Mouse (Mus musculus): ENCODE measurements around the gene Nkx1-2. TPM values are rescaled to one million over a fixed set of nuclear protein-coding genes. Genes with fewer than 3 reads are reported as not detected.
A peak's percentile ranks its signal among the peaks of the same experiment; 100 is the strongest.

Nkx1-2 gene
- not detected in 2 replicates for total RNA-seq (2014; fragmentation: Nextera tagmentation)
- not detected in 2 replicates for total RNA-seq (2017)

DNA sequence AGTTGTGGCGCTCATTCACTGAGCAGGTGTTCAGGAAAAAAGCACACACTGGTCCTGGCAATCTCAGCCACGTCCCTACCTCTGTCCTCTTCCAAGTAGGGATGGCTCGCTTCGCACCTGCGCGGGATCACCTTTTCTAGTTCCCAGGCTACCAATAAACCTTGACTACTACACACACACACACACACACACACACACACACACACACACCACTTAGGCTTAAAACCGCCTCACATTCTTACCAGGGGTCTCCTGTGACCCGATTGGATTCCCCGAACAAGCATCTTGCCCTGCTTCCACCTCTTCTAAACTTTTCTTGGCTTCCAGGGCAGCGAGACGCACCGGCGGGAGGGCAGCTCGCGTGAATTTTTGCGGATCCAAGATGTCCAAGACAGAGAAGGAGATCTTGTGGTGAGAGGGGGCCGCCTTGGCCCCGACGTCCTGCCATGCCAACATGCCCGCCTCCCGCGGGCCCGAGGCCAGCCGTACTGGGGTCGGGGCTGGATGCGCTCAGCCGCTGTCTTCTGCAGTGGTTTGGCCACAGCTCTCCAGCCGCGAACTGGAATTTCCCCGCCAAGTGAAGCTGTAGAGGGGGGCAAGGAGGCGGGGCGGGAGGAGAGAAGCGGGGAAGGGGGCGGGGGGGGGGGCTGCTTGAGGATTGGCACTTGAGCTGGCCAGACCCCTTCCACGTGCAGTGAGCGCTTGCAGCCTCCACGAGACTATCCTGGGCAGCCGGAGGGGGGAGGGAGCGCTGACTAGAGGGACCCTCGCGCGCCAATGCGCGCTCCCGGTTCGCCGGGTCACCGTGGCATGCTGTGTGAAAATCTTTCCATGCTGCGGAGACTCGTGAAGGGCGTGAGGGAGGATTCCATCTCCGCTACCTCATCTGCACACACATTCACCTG lies at the start of gene Nkx1-2:
Gene Nkx1-2 (minus strand): TSS at position 567 of the 905 bp plus-strand sequence.
- peak; percentile 31; the same call in 1 of the 2 replicates for ATAC-seq (replicated peaks; ENCODE audit: poor library complexity, severe bottlenecking)

DNA sequence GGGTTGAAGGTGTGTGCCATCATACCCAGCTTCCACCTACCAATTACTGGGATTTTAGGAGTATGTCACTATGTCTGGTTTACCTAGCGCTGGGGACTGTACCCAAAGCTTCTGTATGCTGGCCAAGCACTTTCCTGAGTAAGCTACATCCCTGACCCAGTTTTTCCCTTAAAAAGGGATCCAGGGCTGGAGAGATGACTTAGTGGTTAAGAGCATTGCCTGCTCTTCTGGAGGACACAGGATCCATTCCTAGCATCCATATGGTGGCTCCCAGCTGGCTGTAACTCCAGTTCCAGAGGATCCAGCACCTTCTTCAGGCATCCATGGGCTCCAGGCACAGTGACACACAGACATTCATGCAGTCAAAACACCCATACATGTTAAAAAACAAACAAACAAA lies 47.1 kb upstream of the Nkx1-2 start:
- ATAC-seq (replicated peaks; ENCODE audit: poor library complexity, severe bottlenecking) = no peak

DNA sequence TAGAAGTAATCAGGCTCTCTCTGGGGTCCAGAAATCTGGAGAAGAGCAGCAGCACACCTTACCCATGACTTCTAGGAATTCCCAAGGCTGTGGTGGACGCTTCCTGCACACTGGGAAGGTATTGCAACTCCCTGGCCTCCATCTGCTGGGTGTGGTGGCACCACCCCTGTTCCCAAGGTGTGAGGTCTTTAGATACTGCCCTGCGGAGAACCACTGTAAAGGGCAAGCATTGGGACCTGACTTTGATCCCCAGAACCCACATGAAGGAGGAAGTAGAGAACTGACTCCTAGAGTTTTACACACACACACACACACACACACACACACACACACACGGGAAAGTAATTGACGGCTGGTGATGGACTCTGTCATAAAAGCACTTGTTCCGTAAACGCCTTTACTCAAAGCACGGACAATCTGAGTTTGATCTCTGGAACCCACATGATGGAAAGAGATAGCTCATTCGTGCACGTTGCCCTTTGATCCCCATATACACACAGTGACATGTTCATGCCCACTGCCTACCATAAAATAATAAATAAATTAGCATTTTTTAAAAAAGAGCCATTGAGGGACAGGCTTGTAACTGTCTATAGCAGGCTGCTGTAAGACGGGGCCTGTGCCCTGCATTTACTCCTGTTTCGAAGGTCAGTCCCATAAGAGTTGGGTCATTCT lies 45.3 kb upstream of the Nkx1-2 start:
- no peak for ATAC-seq (replicated peaks; ENCODE audit: poor library complexity, severe bottlenecking)

DNA sequence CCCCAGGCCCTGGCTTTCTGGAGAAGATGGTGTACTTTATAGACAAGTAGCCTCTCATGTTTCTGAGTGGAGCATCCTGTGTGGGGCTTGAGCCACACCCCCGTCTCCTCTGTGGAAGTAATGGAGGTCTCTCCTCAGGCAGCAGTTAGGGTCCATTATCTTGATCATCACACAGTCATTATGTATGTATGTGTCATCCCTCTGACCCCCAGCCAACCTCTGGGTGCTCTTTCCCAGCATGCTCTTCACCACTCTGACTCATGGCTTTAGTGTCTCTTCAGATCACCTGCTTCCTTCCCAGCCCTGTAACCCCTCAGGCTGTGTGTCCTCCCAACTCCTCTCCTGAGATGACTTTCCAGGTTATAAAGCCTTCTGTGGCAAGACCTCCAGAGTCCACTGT lies 42.2 kb upstream of the Nkx1-2 start:
- ATAC-seq (replicated peaks; ENCODE audit: poor library complexity, severe bottlenecking) = no peak

DNA sequence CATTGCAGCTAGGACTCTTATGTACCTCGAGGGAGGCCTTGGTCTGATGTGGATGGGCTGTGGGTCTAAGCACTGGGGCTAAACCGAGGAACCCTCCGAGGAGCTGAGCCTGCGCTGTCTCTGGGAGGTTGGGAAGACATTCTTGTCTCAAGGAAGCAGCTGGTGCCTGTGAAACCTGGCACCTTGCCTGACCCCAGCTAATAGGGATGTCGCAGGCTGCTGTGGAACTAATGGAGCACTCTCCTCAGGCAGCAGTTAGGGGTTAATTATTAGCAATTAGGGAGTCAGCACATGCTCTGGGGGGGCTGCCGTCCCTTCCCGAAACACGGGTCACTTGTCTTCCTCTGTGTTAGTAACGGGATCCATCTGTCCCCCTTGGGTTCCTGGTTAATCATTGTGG lies 41.5 kb upstream of the Nkx1-2 start:
- no peak for ATAC-seq (replicated peaks; ENCODE audit: poor library complexity, severe bottlenecking)

DNA sequence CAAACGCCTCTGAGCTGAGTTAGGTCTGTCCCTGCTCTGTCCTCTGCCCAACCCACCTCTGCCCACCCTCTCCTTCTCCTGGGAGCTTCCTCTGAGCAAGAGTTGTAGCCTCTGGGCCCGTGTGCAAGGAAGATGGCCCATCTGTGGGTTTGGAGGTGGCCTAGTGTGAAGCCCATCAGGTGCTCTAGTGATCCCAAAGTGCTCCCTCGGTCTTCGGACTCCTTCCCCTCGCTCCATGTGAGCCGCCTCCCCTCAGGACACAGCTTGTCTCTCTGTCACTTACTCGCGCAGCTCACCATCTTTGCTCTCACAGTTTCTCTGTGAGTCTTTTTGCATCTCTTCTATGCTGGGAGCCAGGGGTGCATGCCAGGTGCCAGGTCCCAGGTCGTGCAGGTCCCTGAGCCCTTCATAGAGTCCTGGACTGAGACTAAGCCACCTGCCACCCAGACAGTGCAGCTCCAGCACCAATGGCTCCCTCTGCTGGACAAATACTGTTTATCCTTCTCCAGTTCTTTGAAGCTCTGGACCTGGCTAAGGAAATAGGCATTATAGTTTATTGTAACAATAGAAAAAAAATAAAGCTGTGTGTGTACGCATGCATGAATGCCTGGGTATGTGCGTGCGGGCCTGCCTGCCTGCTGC lies 39.1 kb upstream of the Nkx1-2 start:
- peak; percentile 74 for ATAC-seq (replicated peaks; ENCODE audit: poor library complexity, severe bottlenecking)

DNA sequence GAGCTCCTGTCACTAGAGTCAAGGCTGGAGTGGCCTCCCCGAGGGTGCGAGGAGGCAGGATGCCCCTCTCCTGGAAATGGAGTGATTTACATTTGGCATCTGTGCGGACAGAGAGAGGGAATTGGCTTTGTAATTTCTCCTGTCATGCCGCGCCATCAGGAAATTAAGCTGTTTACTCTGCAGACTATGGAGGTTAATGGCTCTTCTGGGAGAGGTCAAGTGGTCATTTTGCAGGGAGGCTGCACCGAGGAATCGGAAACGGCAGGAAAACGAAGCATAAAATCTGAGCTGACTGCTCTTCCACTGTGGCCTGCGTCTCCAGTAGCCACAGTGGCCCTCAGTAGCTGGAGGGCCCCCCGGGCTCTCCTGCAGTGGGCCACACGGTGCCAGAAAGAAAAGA lies 37.9 kb upstream of the Nkx1-2 start:
- no peak for ATAC-seq (replicated peaks; ENCODE audit: poor library complexity, severe bottlenecking)

DNA sequence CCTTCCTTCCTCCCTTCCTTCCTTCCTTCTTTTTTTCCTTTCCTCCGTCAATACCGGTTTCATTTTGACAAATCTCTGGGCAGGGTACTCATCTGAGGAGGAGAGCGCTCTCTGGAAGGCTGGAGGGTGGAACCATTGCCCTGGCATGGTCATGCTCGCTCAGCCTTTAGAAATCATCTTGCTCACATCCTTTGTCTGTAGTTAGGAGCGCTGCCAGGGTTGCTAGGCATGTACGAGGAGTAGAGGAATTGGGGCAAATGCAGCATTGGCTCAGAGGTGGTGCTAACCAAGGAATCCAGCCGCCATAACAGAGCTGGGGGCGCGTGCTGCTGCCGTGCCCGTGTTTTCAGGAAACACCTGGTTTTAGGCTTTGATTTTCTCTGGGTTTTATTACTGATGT lies 31.9 kb upstream of the Nkx1-2 start:
- ATAC-seq (replicated peaks; ENCODE audit: poor library complexity, severe bottlenecking) = no peak

DNA sequence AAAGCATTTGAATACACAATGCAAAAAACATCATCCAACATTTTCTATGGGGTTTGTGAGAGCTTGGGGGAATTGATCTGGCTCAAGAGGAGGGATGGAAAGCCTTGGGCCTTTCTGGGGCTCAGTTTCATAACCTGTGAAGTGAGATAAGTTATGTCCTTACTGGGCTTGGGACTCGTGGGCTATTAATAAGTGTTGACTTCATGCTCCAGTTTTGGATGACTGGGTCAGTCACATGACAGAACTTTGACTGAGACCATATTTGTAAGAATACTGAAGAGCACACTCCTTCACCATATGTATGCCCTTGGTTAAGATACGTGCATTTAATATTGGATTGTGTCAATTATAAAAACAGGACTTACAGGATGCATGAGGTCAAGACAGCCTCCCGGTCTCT lies 28.0 kb upstream of the Nkx1-2 start:
- ATAC-seq (replicated peaks; ENCODE audit: poor library complexity, severe bottlenecking) = no peak

DNA sequence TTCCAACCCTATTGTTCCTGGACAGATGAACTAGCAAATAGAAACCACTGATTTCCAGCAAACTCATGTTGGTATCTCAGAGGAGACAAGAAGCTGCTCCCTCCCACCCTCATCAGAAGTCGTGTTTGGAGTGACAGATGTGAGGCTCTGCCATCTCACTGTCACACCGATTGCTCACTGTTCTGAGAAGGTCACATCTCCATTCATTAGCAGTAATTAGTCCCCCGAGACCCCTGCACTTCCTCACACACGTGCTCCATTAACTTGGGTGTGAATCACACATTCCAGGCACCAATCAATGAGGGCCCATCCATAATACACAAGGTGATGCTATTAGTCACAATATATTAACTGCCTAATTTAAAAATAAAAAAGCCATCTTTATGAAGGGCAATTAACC lies 26.7 kb upstream of the Nkx1-2 start:
- no peak for ATAC-seq (replicated peaks; ENCODE audit: poor library complexity, severe bottlenecking)

DNA sequence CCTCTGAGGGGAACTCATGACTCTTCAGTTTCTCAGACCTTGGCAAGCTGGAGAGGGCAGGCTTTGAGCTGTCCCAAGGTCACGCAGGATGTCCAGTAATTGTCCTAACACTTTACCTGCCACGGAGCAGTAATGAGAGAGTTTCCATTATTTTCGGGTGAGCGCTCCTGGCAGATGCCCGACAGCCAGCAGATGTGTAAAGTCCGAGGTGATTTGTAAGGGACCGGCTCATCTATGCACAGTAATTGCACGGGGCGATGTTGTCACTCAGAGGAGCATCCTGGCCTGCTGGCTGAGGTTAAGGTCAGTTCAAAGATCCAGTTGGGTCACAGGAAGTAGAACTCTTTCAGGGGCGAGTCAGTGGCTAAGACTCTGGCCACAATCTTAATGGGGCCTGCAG lies 24.7 kb upstream of the Nkx1-2 start:
- ATAC-seq (replicated peaks; ENCODE audit: poor library complexity, severe bottlenecking) = no peak

DNA sequence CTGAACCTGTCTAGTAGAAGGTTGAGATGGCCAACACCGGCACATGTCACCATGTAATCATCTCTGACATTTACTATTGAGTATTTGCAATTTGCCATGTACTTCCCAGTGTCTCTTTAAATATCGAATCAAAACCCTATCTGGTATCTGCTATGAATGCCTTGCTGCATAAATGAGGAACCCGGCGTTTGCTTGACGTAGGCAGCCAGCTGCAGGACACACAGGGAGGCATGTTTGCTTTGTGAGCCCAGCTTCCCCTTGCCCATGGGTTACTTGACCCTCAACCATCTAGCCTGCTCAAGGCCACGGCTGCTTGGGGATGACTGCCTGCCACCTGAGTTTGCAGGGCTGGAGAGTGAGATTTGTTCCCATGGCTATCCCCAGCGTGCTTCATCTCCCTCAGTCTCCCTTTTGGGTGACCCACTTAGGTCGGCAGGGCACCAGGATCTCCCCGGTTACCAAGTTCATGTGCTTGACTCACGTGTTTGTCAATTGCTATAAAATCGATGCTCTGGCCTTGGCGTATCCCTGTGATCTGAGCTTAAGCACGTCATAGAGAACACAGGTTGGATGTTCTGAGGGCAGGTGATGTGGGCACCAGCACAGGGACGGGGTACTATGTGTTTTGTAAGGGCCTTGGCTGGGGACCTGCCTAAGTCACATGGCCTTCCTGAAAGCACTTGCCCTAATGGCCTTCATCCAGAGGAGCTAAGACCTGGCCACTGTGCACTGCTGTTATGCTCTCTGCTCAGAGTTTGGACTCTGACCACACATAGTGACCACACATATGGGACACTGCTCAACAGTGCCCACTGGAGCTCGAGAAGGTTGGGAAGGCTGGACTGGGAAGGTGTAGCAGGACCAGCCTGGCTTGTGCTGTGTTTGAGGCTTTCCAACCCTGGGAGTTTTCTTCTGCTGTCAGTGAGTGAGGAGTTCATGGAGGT lies 20.8 kb upstream of the Nkx1-2 start:
- peak; percentile 68 for ATAC-seq (replicated peaks; ENCODE audit: poor library complexity, severe bottlenecking)

DNA sequence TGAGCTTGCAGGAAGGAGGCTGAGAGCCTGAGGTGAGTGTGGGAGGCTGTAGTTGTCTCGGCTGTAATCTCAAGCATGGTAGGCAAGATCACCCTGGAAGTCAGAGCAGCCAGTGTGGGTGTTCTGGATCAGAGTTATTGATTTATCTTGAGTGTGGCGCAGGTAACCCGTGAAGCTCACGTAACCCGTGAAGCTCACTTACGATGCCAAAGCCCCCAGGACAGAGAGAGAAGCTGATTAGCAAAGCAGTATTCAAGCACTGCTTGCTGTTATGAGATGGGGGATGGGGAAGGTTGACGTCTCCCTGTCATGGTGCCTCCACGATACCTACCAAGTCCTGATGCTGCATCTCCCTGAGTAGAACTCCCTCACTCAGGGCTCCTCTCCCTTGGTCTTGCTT lies 20.1 kb upstream of the Nkx1-2 start:
- no peak for ATAC-seq (replicated peaks; ENCODE audit: poor library complexity, severe bottlenecking)

DNA sequence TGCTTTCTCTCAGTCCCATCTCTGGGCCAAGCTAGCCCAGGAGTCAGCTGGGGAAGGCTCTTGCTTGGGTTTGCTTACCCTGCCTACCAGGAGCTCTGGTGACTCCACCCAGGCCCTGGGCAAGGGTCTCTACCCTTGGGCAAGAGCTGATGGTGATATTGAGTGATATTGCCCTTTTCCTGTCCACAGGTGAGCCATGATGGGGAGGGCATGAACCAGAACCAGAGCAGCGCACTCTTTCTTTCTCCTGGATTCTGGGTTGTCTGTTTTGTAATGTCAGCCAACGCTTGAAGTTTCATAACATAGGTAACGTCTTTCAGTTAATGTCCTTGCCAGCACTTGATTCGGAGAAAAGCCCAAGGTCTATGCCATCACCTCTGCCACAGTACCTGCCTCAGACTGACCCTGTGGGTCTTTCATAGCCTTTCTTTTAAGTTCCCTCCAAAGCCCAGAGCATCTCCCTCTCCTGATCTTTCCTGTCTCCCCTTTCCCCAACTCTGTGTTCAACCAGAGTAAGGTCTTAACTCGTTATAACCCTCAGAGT lies 17.7 kb upstream of the Nkx1-2 start:
- no peak for ATAC-seq (replicated peaks; ENCODE audit: poor library complexity, severe bottlenecking)

DNA sequence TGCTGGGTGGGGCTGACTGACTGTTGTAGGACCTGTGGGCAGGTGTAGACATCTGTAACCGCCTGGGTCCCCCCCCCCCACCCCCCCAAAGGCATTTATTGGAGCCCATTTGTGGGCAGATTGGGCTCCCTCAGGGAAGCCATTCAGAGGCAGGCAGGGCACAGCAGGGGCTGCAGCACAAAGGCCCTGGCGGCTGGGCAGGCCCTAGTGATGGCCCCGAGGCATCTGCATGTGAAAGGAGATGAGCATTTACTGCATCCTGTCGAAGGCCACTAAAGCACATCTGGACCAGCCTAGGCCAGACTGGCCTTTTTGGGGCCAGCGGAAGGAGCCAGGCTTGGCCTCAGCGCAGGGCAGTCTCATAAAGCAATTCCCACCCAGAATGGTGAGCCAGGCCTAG lies 17.0 kb upstream of the Nkx1-2 start:
- no peak for ATAC-seq (replicated peaks; ENCODE audit: poor library complexity, severe bottlenecking)

DNA sequence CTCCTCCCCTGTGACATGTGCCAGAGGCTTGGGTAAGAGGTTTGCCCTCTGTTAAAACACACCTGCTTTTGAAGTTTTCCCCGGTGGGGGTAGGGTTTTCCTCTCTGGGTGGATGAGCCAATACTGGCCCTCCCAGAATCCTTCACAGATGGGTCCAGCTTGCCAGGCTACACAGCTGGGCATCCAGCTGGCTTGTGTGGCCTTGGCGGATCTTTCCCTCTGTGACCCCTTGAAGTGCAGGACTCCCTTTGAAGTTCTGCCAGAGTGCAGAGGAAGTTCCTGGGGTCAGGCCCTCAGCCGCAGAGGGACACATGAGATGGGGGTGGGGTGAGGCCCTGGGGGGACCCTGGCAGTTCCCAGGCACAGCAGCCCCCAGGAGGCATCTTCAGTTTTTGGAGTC lies 15.9 kb upstream of the Nkx1-2 start:
- no peak for ATAC-seq (replicated peaks; ENCODE audit: poor library complexity, severe bottlenecking)

DNA sequence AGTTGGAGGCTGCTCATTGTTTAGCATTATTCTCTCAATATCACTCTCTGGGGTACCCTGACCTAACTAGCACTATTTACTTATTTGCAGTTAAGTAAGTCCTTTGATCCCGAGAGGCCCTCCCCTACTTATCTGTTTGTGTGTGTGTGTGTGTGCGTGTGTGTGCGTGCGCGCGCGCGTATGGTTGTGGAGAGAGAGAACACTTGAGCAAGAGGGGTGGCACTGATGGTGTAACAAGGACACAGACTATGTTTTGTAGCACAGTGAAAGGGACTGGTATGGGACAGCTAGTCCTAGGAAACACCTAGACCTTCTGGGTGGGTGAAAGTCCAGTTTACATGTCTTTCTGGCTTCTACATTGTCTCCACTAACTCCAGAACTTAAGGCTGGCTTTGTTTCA lies 12.1 kb upstream of the Nkx1-2 start:
- ATAC-seq (replicated peaks; ENCODE audit: poor library complexity, severe bottlenecking) = no peak

DNA sequence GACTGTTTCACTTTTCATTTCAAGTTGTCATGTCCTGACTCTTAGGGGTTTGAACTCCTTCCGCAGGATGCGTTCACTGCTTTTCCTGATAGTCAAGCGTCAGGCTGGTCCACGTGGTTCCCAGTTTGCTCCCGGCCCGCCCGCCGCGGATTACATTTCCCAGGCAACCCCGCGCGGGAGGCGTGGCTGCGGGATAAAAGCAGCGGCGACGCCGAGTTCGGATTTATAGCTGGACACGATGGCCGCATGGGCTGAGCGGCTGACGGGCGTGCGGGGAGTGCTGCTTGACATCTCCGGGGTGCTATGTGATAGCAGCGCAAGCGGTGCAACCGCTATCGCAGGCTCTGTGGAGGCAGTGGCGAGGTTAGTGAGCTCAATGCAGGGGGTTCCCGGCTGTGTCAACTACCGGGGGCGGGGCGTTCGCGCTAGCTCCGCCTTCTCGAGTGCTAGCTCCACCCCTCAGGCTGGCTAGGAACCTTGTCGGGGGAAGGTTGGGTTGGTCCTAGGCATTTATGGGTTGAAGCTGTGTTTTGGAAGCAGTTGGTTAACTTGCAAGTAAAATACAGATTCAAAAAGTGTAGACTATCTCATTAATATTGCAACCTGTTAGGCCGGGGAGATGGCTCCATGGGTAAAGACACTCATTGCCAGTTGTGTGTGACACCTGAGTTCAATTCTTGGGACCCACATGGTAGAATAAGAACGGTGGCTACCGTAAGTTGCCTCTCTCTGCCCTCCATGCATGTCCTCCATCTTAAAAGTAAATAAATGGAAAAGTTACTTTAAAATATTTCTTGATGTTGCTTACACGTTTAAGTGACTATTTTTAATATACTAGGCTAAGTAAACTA lies 11.3 kb upstream of the Nkx1-2 start, which contains the start of gene Lhpp:
Gene Lhpp (plus strand): TSS at position 171 of the 851 bp plus-strand sequence.
- ATAC-seq (replicated peaks; ENCODE audit: poor library complexity, severe bottlenecking) = peak; percentile 93

Measured in granulocyte monocyte progenitor cell, adult 5-6 weeks (primary cell).